Mouse (Mus musculus) NIH3T3 (cell line): ENCODE measurements around the gene 9330159F19Rik.

Source experiments
- DNase-seq: peaks from one replicate; pipeline ENCODE4 v3.0.0-alpha.2; 2012; ENCODE audit warnings: low read depth

9330159F19Rik gene

GRCm38 (mm10) chr10:29211453-29211852 lies at the start of gene 9330159F19Rik:
Gene 9330159F19Rik, plus strand, starts transcription at chr10:29211606.
- DNase-seq: no peak

GRCm38 (mm10) chr10:29161664-29162063 lies 49.7 kb upstream of the 9330159F19Rik start:
- DNase-seq: no peak

- no peak for DNase-seq
Observed at GRCm38 (mm10) chr10:29173778-29174177, 37.6 kb upstream of the 9330159F19Rik start.

GRCm38 (mm10) chr10:29175656-29176055 lies 35.8 kb upstream of the 9330159F19Rik start:
- DNase-seq: no peak

- DNase-seq: peak; percentile 38
Observed at GRCm38 (mm10) chr10:29176881-29177280, 34.5 kb upstream of the 9330159F19Rik start.

- peak; percentile 84 for DNase-seq
Observed at GRCm38 (mm10) chr10:29178003-29178402, 33.4 kb upstream of the 9330159F19Rik start.

GRCm38 (mm10) chr10:29180210-29180609 lies 31.2 kb upstream of the 9330159F19Rik start:
- no peak for DNase-seq

- no peak for DNase-seq
Observed at GRCm38 (mm10) chr10:29181046-29181445, 30.4 kb upstream of the 9330159F19Rik start.

GRCm38 (mm10) chr10:29193769-29194168 lies 17.6 kb upstream of the 9330159F19Rik start:
- DNase-seq: no peak

GRCm38 (mm10) chr10:29196811-29197210 lies 14.6 kb upstream of the 9330159F19Rik start:
- no peak for DNase-seq

- no peak for DNase-seq
Observed at GRCm38 (mm10) chr10:29198642-29199041, 12.8 kb upstream of the 9330159F19Rik start, which contains the start of gene Gm49353. Gene Gm49353, plus strand, starts transcription at chr10:29198954.

- peak; percentile 36 for DNase-seq
Observed at GRCm38 (mm10) chr10:29199835-29200234, 11.6 kb upstream of the 9330159F19Rik start.

- DNase-seq: no peak
Observed at GRCm38 (mm10) chr10:29200609-29201008, 10.8 kb upstream of the 9330159F19Rik start.

GRCm38 (mm10) chr10:29206730-29207129 lies 4.7 kb upstream of the 9330159F19Rik start:
- DNase-seq: peak; percentile 89

GRCm38 (mm10) chr10:29208735-29209134 lies 2.7 kb upstream of the 9330159F19Rik start:
- DNase-seq: no peak

GRCm38 (mm10) chr10:29213534-29214100 lies 2.2 kb downstream of the 9330159F19Rik start:
- no peak for DNase-seq

GRCm38 (mm10) chr10:29216957-29217356 lies 5.6 kb downstream of the 9330159F19Rik start:
- no peak for DNase-seq

- no peak for DNase-seq
Observed at GRCm38 (mm10) chr10:29217451-29217850, 6.0 kb downstream of the 9330159F19Rik start.

GRCm38 (mm10) chr10:29225329-29225728 lies 13.9 kb downstream of the 9330159F19Rik start:
- DNase-seq: peak; percentile 3

GRCm38 (mm10) chr10:29231208-29231607 lies 19.8 kb downstream of the 9330159F19Rik start:
- peak; percentile 15 for DNase-seq
